Mouse (Mus musculus) bone marrow, adult 2 months (tissue): ENCODE data around the gene Hba-x.
"Not testable (repeated sequence)": the region's sequence is repeated elsewhere in the genome, so short reads cannot be mapped to it uniquely, and the experiment has no call there.

Source experiments
- CTCF ChIP-seq: fragments of 200-500 bp; IDR thresholded peaks from 2 replicates; pipeline ENCODE4 v1.5.1; 2011; ENCODE audit warnings: low read length, control low read depth; ENCODE audit not compliant: control insufficient read depth, insufficient read depth
- POLR2A ChIP-seq: fragments of 200-500 bp; IDR thresholded peaks from 2 replicates; pipeline ENCODE4 v1.6.1; 2011; ENCODE audit warnings: low read depth, mild to moderate bottlenecking, control low read depth, low read length, borderline replicate concordance; ENCODE audit not compliant: control insufficient read depth

GRCm38 (mm10) chr11:32293479-32293878 is 17.3 kb downstream of the Hba-x start:
- TF ChIP-seq POLR2A, CTCF: not testable (repeated sequence)
